Mouse (Mus musculus): ENCODE results near the gene Fam187b. TPM values are rescaled to one million over a fixed set of nuclear protein-coding genes. Genes with fewer than 3 reads are reported as not detected.

Gene Fam187b
- total RNA-seq, 2 experiments from 2014 or later: 0.68 to 0.98 TPM

DNA sequence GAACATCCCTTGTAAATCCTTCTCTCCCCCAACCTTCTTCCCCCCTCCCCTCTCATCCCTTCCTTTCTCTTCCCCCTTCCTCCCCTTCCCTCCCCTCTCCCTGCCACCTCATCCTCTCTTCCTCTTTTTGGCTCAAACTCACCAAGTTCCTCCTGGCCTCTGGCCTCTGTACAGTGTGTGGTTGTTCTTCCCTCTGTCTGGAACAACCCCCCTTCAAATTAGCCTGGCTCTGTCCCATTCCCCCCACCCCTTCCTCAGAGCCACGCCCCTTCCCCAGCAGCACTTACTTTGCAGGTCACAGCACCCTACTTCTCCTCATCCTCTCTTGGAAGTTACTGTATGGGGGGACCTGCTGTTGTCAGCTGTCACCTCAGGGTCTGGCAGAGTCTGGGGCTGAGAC is 34.6 kb downstream of the Fam187b start:
- no peak for DNase-seq (ENCODE audit: low spot score in 2 of 2)

DNA sequence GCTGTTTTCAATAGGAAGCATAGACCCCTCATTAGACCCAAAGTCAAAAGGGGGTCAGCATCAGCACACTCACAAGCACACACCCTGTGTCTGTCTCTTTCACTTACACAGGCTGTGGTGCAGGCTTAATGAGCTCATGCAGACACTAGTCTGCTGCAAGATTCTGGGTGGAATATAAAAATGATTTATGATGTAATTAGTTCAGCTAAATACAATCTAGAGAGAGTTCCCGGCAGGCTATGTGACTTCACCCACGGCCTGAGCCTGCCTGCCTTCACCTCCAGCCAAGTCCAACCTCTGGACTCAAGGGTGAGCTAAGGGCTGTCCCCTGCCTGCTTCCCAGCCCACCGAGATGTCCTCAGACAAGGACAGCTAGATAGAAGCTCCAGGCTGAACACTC is 35.3 kb downstream of the Fam187b start:
- DNase-seq (ENCODE audit: low spot score in 2 of 2): no peak

DNA sequence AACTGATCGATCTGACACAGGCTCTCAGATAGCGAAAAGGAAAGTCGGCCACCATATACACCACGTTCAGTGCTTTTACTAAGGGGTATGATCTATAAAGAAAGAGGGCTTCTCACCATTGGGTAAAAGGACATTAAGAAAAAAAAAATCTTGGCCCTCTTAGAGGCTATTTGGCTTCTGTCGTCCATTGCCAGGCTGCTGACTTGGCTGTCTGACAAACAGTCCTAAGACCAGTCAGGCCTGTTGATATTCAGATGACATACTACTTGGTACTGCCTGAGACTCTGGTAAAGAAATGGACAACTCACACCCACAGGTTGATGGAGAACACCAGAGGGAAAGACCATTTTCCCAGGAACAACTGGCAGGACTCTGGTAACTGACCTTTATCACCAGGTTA is 39.4 kb downstream of the Fam187b start:
- no peak for DNase-seq (ENCODE audit: low spot score in 2 of 2)

DNA sequence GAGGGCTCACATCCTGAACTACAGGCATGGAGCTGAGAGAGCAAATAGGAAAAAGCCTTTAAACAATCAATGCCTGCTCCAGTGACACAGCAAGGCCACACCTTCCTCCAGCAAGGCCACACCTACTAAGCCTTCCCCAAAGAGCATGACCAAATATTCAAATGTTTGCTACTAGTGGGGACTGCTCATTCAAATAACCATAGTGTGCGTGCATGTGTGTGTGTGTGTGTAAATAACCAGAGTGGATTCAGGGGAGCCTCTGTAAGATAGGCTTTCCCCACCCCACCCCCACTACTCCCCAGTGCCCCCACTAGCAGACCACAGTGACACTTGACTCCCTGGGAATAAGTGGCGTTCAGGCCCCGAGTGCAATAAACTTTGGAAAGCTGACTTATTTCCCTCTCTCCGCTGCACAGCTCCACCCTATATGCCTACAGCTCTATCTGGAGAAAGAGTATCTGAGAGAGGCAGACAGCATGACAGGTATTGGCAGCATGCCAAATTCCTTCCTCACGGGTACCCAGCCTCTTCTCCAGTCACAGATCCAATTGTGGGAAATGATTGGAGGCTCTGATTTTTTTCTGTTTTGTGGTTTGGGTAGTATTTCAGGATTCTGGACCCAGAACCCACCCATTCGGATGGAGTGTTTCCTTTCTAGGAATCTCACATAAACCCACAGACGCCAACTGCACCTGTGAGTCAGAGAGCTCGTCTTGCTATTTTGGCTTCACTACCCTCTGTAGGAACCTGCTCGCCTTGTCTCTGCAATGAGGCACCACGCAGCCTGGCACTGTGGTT is 43.7 kb downstream of the Fam187b start:
- DNase-seq (ENCODE audit: low spot score in 2 of 2): no peak

DNA sequence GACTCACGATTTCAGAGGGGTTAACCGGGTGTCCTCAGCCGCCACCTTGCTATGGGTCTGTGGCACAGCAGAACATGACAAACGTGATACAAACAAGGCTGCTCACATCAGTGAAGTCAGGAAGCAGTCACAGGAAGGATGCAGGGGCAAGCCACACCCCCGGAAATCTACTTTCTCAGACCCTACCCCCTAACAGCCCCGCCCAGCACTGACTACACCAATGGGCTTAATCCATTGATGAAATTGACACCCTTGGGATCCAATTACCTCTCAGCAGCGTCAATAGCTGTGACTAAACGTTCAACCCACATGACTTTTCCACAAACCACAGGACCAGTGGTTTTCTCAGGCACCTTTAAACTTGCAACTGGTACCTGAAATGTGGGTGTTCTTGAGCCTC is 55.0 kb downstream of the Fam187b start:
- DNase-seq (ENCODE audit: low spot score in 2 of 2): no peak

DNA sequence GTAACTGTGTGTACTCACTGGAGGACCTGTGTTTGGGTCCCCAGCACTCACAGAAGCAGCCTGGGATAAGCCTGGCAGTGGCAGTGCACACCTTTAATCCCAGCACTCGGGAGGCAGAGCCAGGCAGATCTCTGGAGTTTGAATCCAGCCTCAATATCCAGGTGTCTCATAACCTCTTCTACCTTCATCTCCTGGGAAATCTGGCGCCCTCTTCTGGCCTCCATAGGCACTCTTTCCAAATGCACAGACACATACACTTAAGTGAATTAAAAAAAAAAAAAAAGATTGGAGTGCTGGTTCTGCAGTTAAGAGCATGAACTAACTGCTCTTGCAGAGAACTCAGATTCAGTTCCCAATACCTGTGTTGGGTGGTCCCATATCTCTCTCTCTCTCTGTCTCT is 57.1 kb downstream of the Fam187b start:
- DNase-seq (ENCODE audit: low spot score in 2 of 2): no peak

DNA sequence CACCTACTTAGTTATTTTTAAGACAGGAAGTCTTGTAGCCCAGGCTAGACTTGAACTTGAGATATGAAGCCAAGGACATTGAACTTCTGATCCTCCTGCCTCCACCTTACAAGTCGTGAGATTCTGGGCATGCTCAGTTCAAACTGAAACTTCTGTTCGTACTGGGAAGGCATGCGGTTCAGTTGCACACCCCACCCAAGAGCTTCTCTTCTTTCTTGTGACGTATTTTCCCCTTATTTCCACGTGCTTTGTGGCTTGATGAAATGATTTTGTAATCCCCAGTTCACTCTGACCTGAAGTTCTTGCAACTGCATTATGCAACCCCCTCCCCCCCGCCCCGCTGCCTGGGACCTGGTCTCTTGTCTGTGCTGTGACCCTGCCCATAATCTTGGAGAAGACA is 58.1 kb downstream of the Fam187b start:
- no peak for DNase-seq (ENCODE audit: low spot score in 2 of 2)

DNA sequence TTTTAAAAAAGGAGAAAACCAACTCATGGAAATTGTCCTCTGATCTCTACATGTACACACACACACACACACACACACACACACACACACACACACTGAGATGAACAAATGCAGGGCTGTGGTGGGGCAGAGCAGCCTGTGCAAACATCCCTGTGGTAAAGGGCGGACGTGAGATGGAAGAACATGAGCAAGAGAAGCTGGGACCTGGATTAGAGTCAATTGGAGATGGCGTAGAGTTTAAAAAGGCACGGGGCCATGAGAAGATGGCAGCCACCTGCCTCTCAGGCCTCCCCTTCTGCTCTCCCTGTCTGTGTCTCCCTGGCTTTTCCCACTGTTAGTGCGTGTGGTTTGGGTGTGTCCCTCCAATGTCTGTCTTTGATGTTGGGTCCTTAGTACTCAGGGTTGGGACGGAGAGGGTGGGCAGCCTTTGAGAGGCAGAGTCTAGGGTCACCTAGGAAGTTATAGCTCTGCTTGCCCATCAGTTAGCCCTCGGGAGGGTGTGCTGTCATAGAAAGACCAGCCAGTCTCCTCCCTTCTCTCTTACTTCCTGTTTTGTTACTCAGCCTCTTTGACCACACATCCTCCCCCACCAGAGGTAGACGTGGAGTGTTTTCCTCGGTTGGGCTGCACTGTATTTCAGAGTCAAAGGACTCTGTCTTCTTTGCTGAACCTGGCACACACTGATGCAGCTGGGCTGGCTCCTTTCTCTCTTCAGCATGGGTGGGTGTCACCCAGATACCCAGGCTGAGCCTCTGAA is 60.0 kb downstream of the Fam187b start:
- no peak for DNase-seq (ENCODE audit: low spot score in 2 of 2)

DNA sequence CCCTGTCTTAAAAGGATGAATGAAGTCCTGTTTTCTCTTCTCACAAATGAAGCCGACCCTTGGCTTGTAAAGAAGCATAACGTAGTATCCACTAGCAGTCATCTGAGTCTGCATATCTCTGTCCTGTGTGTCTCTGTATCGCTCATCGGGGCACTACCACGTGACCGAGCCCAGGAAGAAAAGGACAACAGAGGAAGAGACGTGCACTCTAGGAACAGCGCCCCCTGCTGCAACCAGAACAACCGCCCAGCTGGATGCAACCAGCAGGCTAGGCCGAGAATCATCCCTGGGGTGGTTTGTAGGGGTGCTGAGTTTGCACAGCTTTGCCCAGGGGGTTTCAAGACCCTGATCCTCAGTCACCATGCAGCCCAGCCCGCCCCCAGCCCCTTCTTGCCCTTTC is 61.2 kb downstream of the Fam187b start:
- DNase-seq (ENCODE audit: low spot score in 2 of 2): no peak

DNA sequence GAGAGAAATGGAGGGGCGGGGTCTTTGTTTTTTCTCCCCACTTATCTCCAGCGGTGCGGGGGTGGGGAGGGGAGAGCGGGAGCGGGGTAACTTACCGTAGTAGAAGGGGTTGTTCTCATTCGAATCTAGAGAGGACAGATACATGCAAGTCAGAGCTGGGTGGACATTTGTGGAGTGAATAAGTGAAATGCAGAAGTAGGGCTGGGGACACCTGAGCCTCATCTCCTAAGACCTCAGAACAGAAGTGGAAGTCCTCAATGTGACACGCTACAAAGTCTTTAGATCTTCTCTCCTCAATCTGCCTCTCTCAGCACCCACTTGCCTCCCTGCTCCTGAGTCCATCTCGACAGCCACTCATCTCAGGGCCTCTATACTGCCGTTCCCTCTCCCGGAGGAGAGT is 61.7 kb downstream of the Fam187b start:
- no peak for DNase-seq (ENCODE audit: low spot score in 2 of 2)

DNA sequence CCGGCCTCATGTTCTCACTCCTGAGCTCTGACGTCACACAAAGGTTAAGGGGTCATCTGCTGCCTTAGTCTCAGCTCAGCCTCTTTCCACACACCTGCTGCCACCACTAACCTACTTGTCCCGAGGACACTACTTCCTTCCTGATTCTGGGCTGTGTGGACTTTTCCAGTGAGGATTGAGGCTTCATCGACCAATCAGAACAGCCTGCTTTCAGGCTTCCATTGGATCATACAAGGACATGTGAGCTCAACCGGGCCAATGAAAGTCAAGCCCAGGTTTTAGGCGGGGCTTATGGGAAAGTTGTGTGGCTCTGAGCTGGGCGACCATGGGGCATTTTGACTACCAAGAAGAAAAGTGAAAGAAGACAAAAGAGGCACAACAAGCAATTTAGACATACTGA is 63.3 kb downstream of the Fam187b start:
- no peak for DNase-seq (ENCODE audit: low spot score in 2 of 2)

DNA sequence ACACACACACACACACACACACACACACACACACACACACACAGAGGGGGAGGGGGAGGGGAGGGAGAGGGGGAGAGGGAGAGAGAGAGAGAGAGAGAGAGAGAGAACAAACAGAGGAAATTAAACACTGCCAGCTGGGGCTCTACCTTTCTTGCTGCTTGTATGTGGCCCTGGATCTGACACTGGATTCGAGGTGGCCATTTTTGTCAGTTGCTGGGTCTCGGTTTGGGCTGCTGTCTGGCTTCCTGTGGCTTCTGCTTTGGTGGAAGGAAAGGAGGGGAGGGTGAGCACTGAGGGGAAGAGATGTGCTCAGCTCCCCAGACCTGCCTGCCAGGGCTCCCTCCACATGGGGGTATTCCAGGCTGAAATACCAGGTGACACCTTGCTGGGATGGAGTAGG is 64.1 kb downstream of the Fam187b start:
- no peak for DNase-seq (ENCODE audit: low spot score in 2 of 2)

DNA sequence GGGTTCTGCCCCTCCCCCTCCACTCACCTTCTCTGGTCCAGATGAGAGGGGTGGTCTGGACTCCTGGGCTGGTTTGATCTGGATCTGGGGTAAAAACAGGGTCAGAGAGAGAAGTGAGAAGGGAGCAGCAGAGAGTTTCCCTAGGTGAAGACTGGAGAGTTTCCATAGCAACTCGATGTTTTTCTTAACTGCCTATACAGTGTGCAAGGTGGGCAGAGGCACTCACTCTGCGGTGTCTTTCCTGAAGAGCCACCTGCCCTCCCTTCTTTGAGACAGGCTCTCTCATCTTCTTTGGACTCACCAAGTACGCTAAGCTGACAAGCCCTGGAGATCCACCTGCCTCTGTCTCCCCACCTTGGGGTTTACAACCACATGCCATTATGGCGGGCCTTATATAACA is 65.4 kb downstream of the Fam187b start:
- DNase-seq (ENCODE audit: low spot score in 2 of 2): no peak

Other genes with a start within 250 kb of the Fam187b start
- gene Tmem147, start 244.2 kb upstream of the Fam187b start, total RNA-seq (2021): 100 to 1,000 TPM; 170 to 181 TPM
- not detected for gene Gapdhs, start 230.1 kb upstream of the Fam187b start, total RNA-seq (2021)
- 10 to 100 TPM; 32.1 to 36.8 TPM for gene Sbsn, start 222.3 kb upstream of the Fam187b start, total RNA-seq (2021)
- gene Dmkn, start 210.0 kb upstream of the Fam187b start, total RNA-seq (2021): 1 to 10 TPM; 3.2 to 4.2 TPM
- 1 to 10 TPM; 1.9 to 3.1 TPM for gene Krtdap, start 185.9 kb upstream of the Fam187b start, total RNA-seq (2021)
- gene Ffar2, start 150.0 kb upstream of the Fam187b start, total RNA-seq (2021): 1 to 10 TPM; 2.7 to 2.9 TPM
- 1 to 10 TPM in 1 of 2 experiments, under 1 TPM in 1; 0.37 to 1.6 TPM for gene Ffar3, start 117.6 kb upstream of the Fam187b start, total RNA-seq (2021)
- under 1 TPM in 1 of 2 experiments, not detected in 1; 0.59 TPM for gene Ffar1, start 112.2 kb upstream of the Fam187b start, total RNA-seq (2021)
- under 1 TPM; 0.73 to 0.90 TPM for gene Cd22, start 93.4 kb upstream of the Fam187b start, total RNA-seq (2021)
- gene Mag, start 58.9 kb upstream of the Fam187b start, total RNA-seq (2021): 1 to 10 TPM in 1 of 2 experiments, under 1 TPM in 1; 0.45 to 1.4 TPM
- 10 to 100 TPM in 1 of 2 experiments, under 1 TPM in 1; 0.84 to 12.5 TPM for gene Hamp2, start 49.1 kb upstream of the Fam187b start, total RNA-seq (2021)
- gene Hamp, start 29.8 kb upstream of the Fam187b start, total RNA-seq (2021): 10 to 100 TPM in 1 of 2 experiments, 1 to 10 TPM in 1; 2.3 to 36.9 TPM
- gene Usf2, start 17.0 kb upstream of the Fam187b start, total RNA-seq (2021): 100 to 1,000 TPM; 113 to 125 TPM
- gene Lsr, start 326 bp upstream of the Fam187b start, total RNA-seq (2021): 10 to 100 TPM; 15.2 to 17.6 TPM
- gene Fxyd5, start 68.7 kb downstream of the Fam187b start, total RNA-seq (2021): 10 to 100 TPM; 30.0 to 31.2 TPM
- 10 to 100 TPM in 1 of 2 experiments, 1 to 10 TPM in 1; 8.9 to 13.3 TPM for gene Fxyd7, start 77.7 kb downstream of the Fam187b start, total RNA-seq (2021)
- gene Fxyd1, start 83.4 kb downstream of the Fam187b start, total RNA-seq (2021): 100 to 1,000 TPM; 141 to 173 TPM
- 1 to 10 TPM; 6.8 to 6.9 TPM for gene Lgi4, start 85.6 kb downstream of the Fam187b start, total RNA-seq (2021)
- gene Fxyd3, start 102.9 kb downstream of the Fam187b start, total RNA-seq (2021): 1 to 10 TPM; 2.0 to 5.9 TPM
- gene Hpn, start 141.5 kb downstream of the Fam187b start, total RNA-seq (2021): 10 to 100 TPM; 18.2 to 25.4 TPM
- 10 to 100 TPM; 10.8 to 10.9 TPM for gene Scn1b, start 153.2 kb downstream of the Fam187b start, total RNA-seq (2021)
- 10 to 100 TPM; 55.4 to 58.7 TPM for gene Gramd1a, start 182.1 kb downstream of the Fam187b start, total RNA-seq (2021)